Mouse (Mus musculus) liver, adult 10 weeks (tissue): ENCODE results near the gene Fam155a. TPM values are rescaled to one million over a fixed set of nuclear protein-coding genes. Genes with fewer than 3 reads are reported as not detected.

Experiments
- polyA plus RNA-seq: library from polyadenylated mRNA; stranded (reverse); fragments of 350-450 nt; fragmentation: Illumina TruSeq; extraction: RNeasy Lipid Tissue Mini Kit (QIAGEN cat#74804); gene quantifications from one replicate; pipeline ENCODE4 v1.2.3, GENCODE M21; 2014; ENCODE audit warnings: low read depth, low replicate concordance

The Fam155a gene
- not detected for polyA plus RNA-seq

GRCm38 (mm10) chr8:9770999-9771605 lies at the start of gene Fam155a:
Gene Fam155a (minus strand): TSS chr8:9771161.

Other genes with a start within 250 kb of the Fam155a start
- not detected for gene Gm10217, start 93.1 kb upstream of the Fam155a start, polyA plus RNA-seq
- gene Lig4, start 206.5 kb upstream of the Fam155a start, polyA plus RNA-seq, result 3.8 TPM
- 18.0 TPM for gene Abhd13, start 206.5 kb upstream of the Fam155a start, polyA plus RNA-seq
- gene Tnfsf13b, start 235.3 kb upstream of the Fam155a start, polyA plus RNA-seq, result 0.21 TPM